Mouse (Mus musculus) liver, postnatal 0 days (tissue): ENCODE results near the gene Slc9b1.

ENCODE experiments used
- CTCF ChIP-seq: sonication (generic); IDR thresholded peaks from 2 replicates; pipeline ENCODE4 v1.5.1; 2016; ENCODE audit warnings: antibody characterized with exemption, low read depth
- EP300 ChIP-seq: IDR thresholded peaks from 2 replicates; pipeline ENCODE4 v1.6.1; 2016; ENCODE audit warnings: antibody characterized with exemption, low read depth, mild to moderate bottlenecking

DNA sequence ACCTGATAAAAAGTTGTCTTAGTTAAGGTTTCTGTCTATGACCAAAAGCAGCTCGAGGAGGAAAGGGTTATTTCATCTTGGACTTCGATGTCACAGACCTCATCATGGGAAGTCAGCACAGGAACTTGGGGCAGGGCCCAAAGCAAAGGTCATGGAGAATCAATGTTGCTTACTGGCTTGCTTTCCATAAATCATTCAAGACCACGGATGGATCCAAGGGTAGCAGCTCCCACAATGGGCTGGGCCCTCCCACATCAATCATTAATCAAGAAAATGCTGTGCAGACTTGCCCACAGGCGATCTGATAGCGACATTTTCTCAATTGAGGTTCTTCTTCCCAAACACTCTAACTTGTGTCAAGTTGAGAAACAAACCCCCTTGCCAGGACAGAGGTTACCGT is 48.3 kb downstream of the Slc9b1 start:
- TF ChIP-seq CTCF (no peak), EP300 (no peak)
